Mouse (Mus musculus): ENCODE measurements around the gene Tagln3.

Tagln3 gene

GRCm38 (mm10) chr16:45724061-45724741 lies at the start of gene Tagln3:
TSS of gene Tagln3 (minus strand) at chr16:45724608.
- peak; percentile 79 for DNase-seq (ENCODE audit: low read depth, low spot score)

- DNase-seq (ENCODE audit: low read depth, low spot score): no peak
Measured at GRCm38 (mm10) chr16:45770914-45771313, 46.5 kb upstream of the Tagln3 start.

- no peak for DNase-seq (ENCODE audit: low read depth, low spot score)
Measured at GRCm38 (mm10) chr16:45767853-45768640, 43.6 kb upstream of the Tagln3 start.

GRCm38 (mm10) chr16:45767434-45767833 lies 43.0 kb upstream of the Tagln3 start:
- peak; percentile 43 for DNase-seq (ENCODE audit: low read depth, low spot score)

GRCm38 (mm10) chr16:45765801-45766494 lies 41.5 kb upstream of the Tagln3 start:
- no peak for DNase-seq (ENCODE audit: low read depth, low spot score)

- no peak for DNase-seq (ENCODE audit: low read depth, low spot score)
Measured at GRCm38 (mm10) chr16:45765102-45765501, 40.7 kb upstream of the Tagln3 start.

- peak; percentile 64 for DNase-seq (ENCODE audit: low read depth, low spot score)
Measured at GRCm38 (mm10) chr16:45762859-45763505, 38.6 kb upstream of the Tagln3 start.

- no peak for DNase-seq (ENCODE audit: low read depth, low spot score)
Measured at GRCm38 (mm10) chr16:45761425-45761824, 37.0 kb upstream of the Tagln3 start.

- no peak for DNase-seq (ENCODE audit: low read depth, low spot score)
Measured at GRCm38 (mm10) chr16:45758726-45759269, 34.4 kb upstream of the Tagln3 start.

GRCm38 (mm10) chr16:45757421-45758078 lies 33.1 kb upstream of the Tagln3 start:
- no peak for DNase-seq (ENCODE audit: low read depth, low spot score)

GRCm38 (mm10) chr16:45756855-45757254 lies 32.4 kb upstream of the Tagln3 start:
- DNase-seq (ENCODE audit: low read depth, low spot score): peak; percentile 75

- no peak for DNase-seq (ENCODE audit: low read depth, low spot score)
Measured at GRCm38 (mm10) chr16:45743591-45744144, 19.3 kb upstream of the Tagln3 start.

- peak; percentile 94 for DNase-seq (ENCODE audit: low read depth, low spot score)
Measured at GRCm38 (mm10) chr16:45742615-45743476, 18.4 kb upstream of the Tagln3 start, which contains the start of gene Abhd10. TSS of gene Abhd10 (minus strand) at chr16:45742955.

GRCm38 (mm10) chr16:45737880-45738279 lies 13.5 kb upstream of the Tagln3 start:
- no peak for DNase-seq (ENCODE audit: low read depth, low spot score)

- no peak for DNase-seq (ENCODE audit: low read depth, low spot score)
Measured at GRCm38 (mm10) chr16:45736724-45737123, 12.3 kb upstream of the Tagln3 start.

GRCm38 (mm10) chr16:45729163-45729562 lies 4.8 kb upstream of the Tagln3 start:
- no peak for DNase-seq (ENCODE audit: low read depth, low spot score)

- peak; percentile 89 for DNase-seq (ENCODE audit: low read depth, low spot score)
Measured at GRCm38 (mm10) chr16:45724742-45725102, 314 bp upstream of the Tagln3 start.

- DNase-seq (ENCODE audit: low read depth, low spot score): peak; percentile 52
Measured at GRCm38 (mm10) chr16:45723172-45723901, 1.1 kb downstream of the Tagln3 start.

GRCm38 (mm10) chr16:45722460-45722951 lies 1.9 kb downstream of the Tagln3 start:
- DNase-seq (ENCODE audit: low read depth, low spot score): no peak
